Mouse (Mus musculus) midbrain, embryonic 12.5 days (tissue): ENCODE measurements around the gene Ube2a. TPM values are rescaled to one million over a fixed set of nuclear protein-coding genes. Genes with fewer than 3 reads are reported as not detected.

Experiments
- ATAC-seq: fragments of 200-750 bp; cut with Nextera tagmentation; 2 replicates; pipeline ENCODE4 v1.8.0; 2017; ENCODE audit warnings: low read depth, moderate TSS enrichment, moderate library complexity; ENCODE audit not compliant: low FRiP score
- H3K27ac ChIP-seq: fragments of 300-500 bp; sonication (generic); replicated peaks from 2 replicates; pipeline ENCODE4 v1.5.1; 2016; ENCODE audit warnings: mild to moderate bottlenecking
- H3K27me3 ChIP-seq: fragments of 300-500 bp; sonication (generic); 2 replicates; pipeline ENCODE4 v1.6.1; 2016; ENCODE audit warnings: mild to moderate bottlenecking
- H3K36me3 ChIP-seq: fragments of 300-500 bp; sonication (generic); 2 replicates; pipeline ENCODE4 v1.6.1; 2016
- H3K4me1 ChIP-seq: fragments of 300-500 bp; sonication (generic); 2 replicates; pipeline ENCODE4 v1.6.1; 2016
- H3K4me2 ChIP-seq: fragments of 300-500 bp; sonication (generic); replicated peaks from 2 replicates; pipeline ENCODE4 v1.6.1; 2016; ENCODE audit warnings: mild to moderate bottlenecking, moderate library complexity
- H3K4me3 ChIP-seq: fragments of 300-500 bp; sonication (generic); 2 replicates; pipeline ENCODE4 v1.5.1; 2016; ENCODE audit warnings: mild to moderate bottlenecking
- H3K9ac ChIP-seq: fragments of 300-500 bp; sonication (generic); replicated peaks from 2 replicates; pipeline ENCODE4 v1.6.1; 2016; ENCODE audit warnings: mild to moderate bottlenecking, moderate library complexity
- H3K9me3 ChIP-seq: fragments of 300-500 bp; sonication (generic); 2 replicates; pipeline ENCODE4 v1.6.1; 2016; ENCODE audit warnings: mild to moderate bottlenecking
- WGBS: fragments of 180-500 bp; shearing (Covaris S2); methylation state at CpG from one replicate; pipeline ENCODE4 v1.1.7; 2016; 5-methylcytosine and 5-hydroxymethylcytosine counted together
- polyA plus RNA-seq: library from polyadenylated mRNA; unstranded; fragments of >200 nt; fragmentation: Nextera tagmentation; extraction: Ambion mirVana; gene quantifications from 2 replicates; pipeline ENCODE4 v1.2.1, GENCODE M21; 2016

The Ube2a gene
- polyA plus RNA-seq, 1 experiment from 2014 or later: 110 TPM

GRCm38 (mm10) chrX:36903115-36903768 is 29.5 kb downstream of the Ube2a start:
- Histone ChIP-seq H3K4me2 (peak overlapping the region; percentile 57), H3K27me3 (no peaks in the 10 kb centered on the region), H3K4me1 (no peaks in the 10 kb centered on the region), H3K4me3 (peak overlapping the region; percentile 59), H3K27ac (peak overlapping the region; percentile 82), H3K36me3 (no peaks in the 10 kb centered on the region), H3K9ac (peak overlapping the region; percentile 79), H3K9me3 (no peaks in the 10 kb centered on the region)
- 24% methylated on average over 31 of the region's 32 CpGs for WGBS
- ATAC-seq: peak; percentile 92

GRCm38 (mm10) chrX:36906539-36906938 is 32.8 kb downstream of the Ube2a start:
- Histone ChIP-seq H3K36me3 (no peaks in the 10 kb centered on the region), H3K4me3 (no peak overlapping the region), H3K9me3 (no peaks in the 10 kb centered on the region), H3K4me1 (no peaks in the 10 kb centered on the region), H3K9ac (no peak overlapping the region), H3K27ac (no peak overlapping the region), H3K4me2 (no peak overlapping the region), H3K27me3 (no peaks in the 10 kb centered on the region)
- WGBS: 46% methylated on average over 5 of the region's 5 CpGs
- ATAC-seq: no peak

- Histone ChIP-seq H3K4me2 (no peak overlapping the region), H3K36me3 (no peaks in the 10 kb centered on the region), H3K4me1 (no peaks in the 10 kb centered on the region), H3K9me3 (no peaks in the 10 kb centered on the region), H3K9ac (no peak overlapping the region), H3K27me3 (no peaks in the 10 kb centered on the region), H3K27ac (no peak overlapping the region), H3K4me3 (no peak overlapping the region)
- no peak for ATAC-seq
- WGBS: 51% methylated on average over 12 of the region's 12 CpGs
Observed at GRCm38 (mm10) chrX:36911343-36911742, 37.6 kb downstream of the Ube2a start.

- Histone ChIP-seq H3K27me3 (no peaks in the 10 kb centered on the region), H3K4me1 (no peaks in the 10 kb centered on the region), H3K27ac (no peak overlapping the region), H3K4me2 (no peak overlapping the region), H3K4me3 (no peak overlapping the region), H3K9ac (no peak overlapping the region), H3K36me3 (no peaks in the 10 kb centered on the region), H3K9me3 (no peaks in the 10 kb centered on the region)
- 90% methylated on average over 1 of the region's 1 CpGs for WGBS
- no peak for ATAC-seq
Observed at GRCm38 (mm10) chrX:36917749-36918148, 44.0 kb downstream of the Ube2a start.

GRCm38 (mm10) chrX:36921346-36921745 is 47.6 kb downstream of the Ube2a start:
- WGBS: 79% methylated on average over 4 of the region's 4 CpGs
- Histone ChIP-seq H3K4me1 (no peaks in the 10 kb centered on the region), H3K27ac (no peak overlapping the region), H3K4me3 (no peak overlapping the region), H3K27me3 (no peaks in the 10 kb centered on the region), H3K9ac (no peak overlapping the region), H3K4me2 (no peak overlapping the region), H3K36me3 (no peaks in the 10 kb centered on the region), H3K9me3 (no peaks in the 10 kb centered on the region)
- no peak for ATAC-seq

GRCm38 (mm10) chrX:36928791-36929190 is 55.1 kb downstream of the Ube2a start:
- Histone ChIP-seq H3K27ac (no peak overlapping the region), H3K4me2 (no peak overlapping the region), H3K9ac (no peak overlapping the region), H3K36me3 (no peaks in the 10 kb centered on the region), H3K27me3 (no peaks in the 10 kb centered on the region), H3K9me3 (no peaks in the 10 kb centered on the region), H3K4me3 (no peak overlapping the region), H3K4me1 (no peaks in the 10 kb centered on the region)
- WGBS: 85% methylated on average over 4 of the region's 4 CpGs
- ATAC-seq: no peak

GRCm38 (mm10) chrX:36929694-36930093 is 56.0 kb downstream of the Ube2a start:
- Histone ChIP-seq H3K9ac (no peak overlapping the region), H3K36me3 (no peaks in the 10 kb centered on the region), H3K4me2 (no peak overlapping the region), H3K27me3 (no peaks in the 10 kb centered on the region), H3K4me3 (no peak overlapping the region), H3K27ac (no peak overlapping the region), H3K4me1 (no peaks in the 10 kb centered on the region), H3K9me3 (no peaks in the 10 kb centered on the region)
- no peak for ATAC-seq
- 78% methylated on average over 4 of the region's 4 CpGs for WGBS

GRCm38 (mm10) chrX:36930574-36930973 is 56.9 kb downstream of the Ube2a start:
- no peak overlapping the region for H3K27ac ChIP-seq
- H3K4me1 ChIP-seq: no peaks in the 10 kb centered on the region
- H3K36me3 ChIP-seq: no peaks in the 10 kb centered on the region
- 56% methylated on average over 1 of the region's 1 CpGs for WGBS
- H3K9ac ChIP-seq: no peak overlapping the region
- H3K9me3 ChIP-seq: no peaks in the 10 kb centered on the region
- H3K4me3 ChIP-seq: no peak overlapping the region
- H3K27me3 ChIP-seq: no peaks in the 10 kb centered on the region
- no peak overlapping the region for H3K4me2 ChIP-seq
- no peak for ATAC-seq

Other genes starting within 250 kb of the Ube2a start
- gene Akap17b, start 228.5 kb upstream of the Ube2a start, polyA plus RNA-seq: 4.5 and 5.2 TPM in 2 replicates
- 0.69 and 0.83 TPM in 2 replicates for gene Slc25a43, start 130.2 kb upstream of the Ube2a start, polyA plus RNA-seq
- gene Slc25a5, start 78.2 kb upstream of the Ube2a start, polyA plus RNA-seq: 569 and 644 TPM in 2 replicates
- 28.1 and 32.3 TPM in 2 replicates for gene C330007P06Rik, start 211 bp downstream of the Ube2a start, polyA plus RNA-seq
- gene Nkrf, start 29.0 kb downstream of the Ube2a start, polyA plus RNA-seq: 8.7 and 9.7 TPM in 2 replicates
- 49.2 and 55.5 TPM in 2 replicates for gene Sept6, start 117.9 kb downstream of the Ube2a start, polyA plus RNA-seq
- gene Sowahd, start 174.9 kb downstream of the Ube2a start, polyA plus RNA-seq: not detected in 2 replicates
- 412 and 427 TPM in 2 replicates for gene Rpl39, start 211.5 kb downstream of the Ube2a start, polyA plus RNA-seq
- 23.7 and 24.1 TPM in 2 replicates for gene Upf3b, start 236.4 kb downstream of the Ube2a start, polyA plus RNA-seq